In genomic region chr11:76809450-76809849, GRCm38 (mm10) we compare ENCODE assay signal across 12 mouse cellular contexts. TPM values are rescaled to one million over a fixed set of nuclear protein-coding genes. Genes with fewer than 3 reads are reported as not detected.
DNase-seq lines count a peak whose midpoint lies in the region; TF ChIP-seq lines count a peak whose summit lies in the region.
"Had no signal": no experiment of that assay in that cellular context is flagged by ENCODE, and none has a peak within 500 bp of the region (broad histone marks: within the 10 kb centered on the region; RNA-seq: fewer than 3 reads in every experiment).

No protein-coding gene starts in this region.

- intact Hi-C loops in gastrocnemius, adult 2 months (cut with DNase I): no loop called here

- DNase-seq in gastrocnemius, adult 2 months: peak; percentile 35
- DNase-seq in gastrocnemius, adult 8-10 months (ENCODE audit: low spot score in 2 of 2): no peak
- peak; percentile 17 for DNase-seq in NIH3T3 (ENCODE audit: low read depth)
- DNase-seq in cerebellum, adult 8-10 months: peak; percentile 72
- peak; percentile 37 for DNase-seq in layer of hippocampus, adult 11-12 months (ENCODE audit: low spot score)
- no peak for DNase-seq in urinary bladder, postnatal 4 days (ENCODE audit: low spot score in 2 of 2)
- DNase-seq in right cerebral cortex, adult 18-20 months: no peak
- no peak for DNase-seq in adrenal gland, postnatal 14 days
- DNase-seq: liver, embryonic 13.5 days; thymus, postnatal 25 days had no signal

- peak overlapping the region; percentile 15; the same call in 1 of the 2 replicates for H3K4me3 ChIP-seq in gastrocnemius, adult 2 months
- H3K4me3 ChIP-seq: hindbrain, embryonic 15.5 days; liver, embryonic 13.5 days; midbrain, embryonic 12.5 days had no signal

- peak overlapping the region; percentile 84 for H3K27ac ChIP-seq in gastrocnemius, adult 2 months
- H3K27ac ChIP-seq: hindbrain, embryonic 15.5 days; liver, embryonic 13.5 days; midbrain, embryonic 12.5 days had no signal

- TF ChIP-seq CTCF in gastrocnemius, adult 2 months (IDR thresholded peaks at IDR 0.05): no peak

RNA-seq across cellular contexts. Expression of gene Cpd, which starts 37.4 kb away (rescaled TPM):
- 10 to 100 TPM; 25.7 to 30.5 TPM for total RNA-seq in gastrocnemius, adult 2 months (2021)
- total RNA-seq in gastrocnemius, adult 8-10 months (2022): 10 to 100 TPM; 26.9 to 31.3 (median 28.8) TPM
- total RNA-seq in adrenal gland, postnatal 14 days (2021): 43.5 and 45.8 TPM in 2 replicates

RNA-seq across cellular contexts. Expression of gene Gosr1, which starts 46.1 kb away (rescaled TPM):
- 10 to 100 TPM; 19.8 to 26.1 TPM for total RNA-seq in gastrocnemius, adult 2 months (2021)
- 10 to 100 TPM; 15.9 to 26.4 (median 18.8) TPM for total RNA-seq in gastrocnemius, adult 8-10 months (2022)
- total RNA-seq in adrenal gland, postnatal 14 days (2021): 64.2 and 67.3 TPM in 2 replicates

Comparison
In these comparisons a context has a peak if more than half of its experiments do, and no peak if none do; other contexts are left out.
1. DNase-seq: peak in gastrocnemius, adult 2 months (single experiment), NIH3T3 (single experiment), cerebellum, adult 8-10 months (single experiment) and layer of hippocampus, adult 11-12 months (single experiment); none in gastrocnemius, adult 8-10 months (0 of 2), urinary bladder, postnatal 4 days (0 of 2), right cerebral cortex, adult 18-20 months (single experiment) and adrenal gland, postnatal 14 days (single experiment).